Mouse (Mus musculus): Measurements from ENCODE around the gene Uba2.

DNA sequence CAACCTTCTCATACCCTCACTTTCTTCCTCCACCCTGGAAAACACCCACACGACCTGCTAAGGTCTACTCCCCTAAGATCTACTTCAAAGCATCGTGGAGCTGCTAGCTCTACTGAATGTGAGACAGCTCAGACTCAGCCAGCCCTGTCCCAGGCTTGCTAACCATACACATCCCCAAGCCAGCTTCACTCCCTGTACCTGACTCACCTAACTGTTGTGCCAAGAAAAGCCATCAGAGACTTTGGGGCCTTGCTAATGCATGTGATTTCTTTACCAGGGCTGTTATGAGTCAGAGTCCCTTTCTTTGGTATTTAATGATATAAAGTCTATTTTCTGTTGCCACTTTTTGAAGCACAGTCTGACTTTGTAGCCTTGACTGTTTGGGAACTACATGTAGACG is 38.3 kb downstream of the Uba2 start:
- TF ChIP-seq GATA1 (IDR thresholded peaks at IDR 0.05; ENCODE audit: borderline replicate concordance, low read length) = no peak
- no peak for TF ChIP-seq FLI1 (IDR thresholded peaks at IDR 0.05; ENCODE audit: low read length)
